Mouse (Mus musculus) CH12F3 (cell line): Measurements from ENCODE around the gene Surf2.

Source experiments
- in situ Hi-C: fragments of 300-500 bp; cut with MboI; formaldehyde crosslinking; loops from 2 replicates; pipeline ENCODE4 v1.14.3; 2020; ENCODE audit warnings: low sequenced_read_pairs

Surf2 gene

GRCm38 (mm10) chr2:26913416-26914147 is 2.6 kb upstream of the Surf2 start:
- in situ Hi-C loops, result no loop called here

GRCm38 (mm10) chr2:26914148-26914941 is 1.8 kb upstream of the Surf2 start:
- in situ Hi-C loops, result no loop called here

GRCm38 (mm10) chr2:26916738-26917137 is 571 bp downstream of the Surf2 start:
- in situ Hi-C loops, result no loop called here

GRCm38 (mm10) chr2:26919684-26920083 is 3.5 kb downstream of the Surf2 start:
- in situ Hi-C loops, result no loop called here

GRCm38 (mm10) chr2:26920190-26920855 is 4.2 kb downstream of the Surf2 start:
- in situ Hi-C loops, result no loop called here

GRCm38 (mm10) chr2:26921784-26922183 is 5.6 kb downstream of the Surf2 start:
- in situ Hi-C loops, result no loop called here

- in situ Hi-C loops, result no loop called here
Observed at GRCm38 (mm10) chr2:26927745-26928476, 11.7 kb downstream of the Surf2 start.

- in situ Hi-C loops, result no loop called here
Observed at GRCm38 (mm10) chr2:26930390-26930789, 14.2 kb downstream of the Surf2 start.

GRCm38 (mm10) chr2:26932473-26933303 is 16.5 kb downstream of the Surf2 start:
- in situ Hi-C loops, result no loop called here

- in situ Hi-C loops, result no loop called here
Observed at GRCm38 (mm10) chr2:26933304-26934055, 17.3 kb downstream of the Surf2 start, which contains the start of the genes Surf4 and Stkld1. Gene Surf4, minus strand, starts transcription at chr2:26933928. Gene Stkld1, plus strand, starts transcription at chr2:26934047.

GRCm38 (mm10) chr2:26935286-26935685 is 19.1 kb downstream of the Surf2 start:
- in situ Hi-C loops, result no loop called here

GRCm38 (mm10) chr2:26936425-26936824 is 20.3 kb downstream of the Surf2 start:
- in situ Hi-C loops, result no loop called here

- in situ Hi-C loops, result no loop called here
Observed at GRCm38 (mm10) chr2:26941539-26941938, 25.4 kb downstream of the Surf2 start.

- in situ Hi-C loops, result no loop called here
Observed at GRCm38 (mm10) chr2:26943253-26943652, 27.1 kb downstream of the Surf2 start.

GRCm38 (mm10) chr2:26950411-26950810 is 34.2 kb downstream of the Surf2 start:
- in situ Hi-C loops, result no loop called here

GRCm38 (mm10) chr2:26951346-26951905 is 35.3 kb downstream of the Surf2 start:
- in situ Hi-C loops, result no loop called here

- in situ Hi-C loops, result no loop called here
Observed at GRCm38 (mm10) chr2:26952193-26952592, 36.0 kb downstream of the Surf2 start.

GRCm38 (mm10) chr2:26952866-26953265 is 36.7 kb downstream of the Surf2 start:
- in situ Hi-C loops, result no loop called here
